Mouse (Mus musculus) gastrocnemius, postnatal 36 days (tissue): Measurements from ENCODE around the gene Nhlrc3. TPM values are rescaled to one million over a fixed set of nuclear protein-coding genes. Genes with fewer than 3 reads are reported as not detected.

Experiments
- DNase-seq, 2 experiments: peaks; one replicate each; pipeline ENCODE4 v3.0.0; 2022
- intact Hi-C: fragments of 180-260 bp; cut with DNase I; formaldehyde crosslinking; loops from one replicate; pipeline ENCODE4 v1.15.1; 2025
- total RNA-seq, 2 experiments: library from RNA; stranded (reverse); gene quantifications; 2 replicates each; pipeline ENCODE4 v1.2.3; 2021

The Nhlrc3 gene
- total RNA-seq, 2 experiments from 2014 or later: 2.5 to 2.6 TPM

GRCm38 (mm10) chr3:53457750-53458149 lies 5.4 kb downstream of the Nhlrc3 start:
- DNase-seq: no peak
- intact Hi-C loops: no loop called here

DNA sequence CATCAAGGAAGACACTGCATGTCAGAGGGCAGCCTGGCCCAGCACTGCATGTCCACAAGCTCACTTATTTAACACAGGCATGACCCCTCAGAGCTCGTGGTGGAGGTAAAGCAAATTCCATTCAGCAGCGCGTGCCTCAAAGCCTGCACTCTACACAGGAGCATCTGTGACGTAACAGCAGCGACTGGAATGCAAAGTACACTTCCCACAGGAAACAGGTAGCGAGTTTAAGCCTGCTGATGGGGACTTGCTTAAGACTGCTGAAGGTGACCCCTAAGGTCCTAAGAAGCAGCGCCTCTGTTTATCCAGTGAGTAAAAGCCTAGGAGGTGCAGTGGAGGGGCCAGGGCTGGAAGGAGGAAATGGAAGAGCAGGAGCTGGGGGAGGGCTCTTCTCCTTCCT lies 8.1 kb downstream of the Nhlrc3 start:
- intact Hi-C loops: no loop called here
- DNase-seq: no peak

DNA sequence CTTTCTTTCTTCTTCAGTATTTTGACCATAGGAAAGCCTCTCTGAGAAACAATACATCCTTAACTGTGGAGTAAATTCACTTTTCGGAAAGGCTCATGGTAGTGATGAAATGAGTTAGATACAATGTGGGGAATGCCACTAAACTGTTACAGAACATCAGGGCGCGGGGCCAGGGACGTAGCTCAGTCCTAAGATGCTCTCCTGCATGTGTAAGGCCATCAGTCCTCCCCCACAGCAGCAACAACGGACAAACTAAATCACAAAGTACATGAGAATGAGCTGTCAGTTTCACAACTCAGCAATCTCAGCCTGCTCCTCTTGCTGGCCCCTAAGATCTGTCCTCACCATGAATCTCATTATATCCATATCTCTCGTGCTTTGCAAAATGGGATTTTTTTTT lies 8.6 kb downstream of the Nhlrc3 start:
- intact Hi-C loops: no loop called here
- DNase-seq: no peak

DNA sequence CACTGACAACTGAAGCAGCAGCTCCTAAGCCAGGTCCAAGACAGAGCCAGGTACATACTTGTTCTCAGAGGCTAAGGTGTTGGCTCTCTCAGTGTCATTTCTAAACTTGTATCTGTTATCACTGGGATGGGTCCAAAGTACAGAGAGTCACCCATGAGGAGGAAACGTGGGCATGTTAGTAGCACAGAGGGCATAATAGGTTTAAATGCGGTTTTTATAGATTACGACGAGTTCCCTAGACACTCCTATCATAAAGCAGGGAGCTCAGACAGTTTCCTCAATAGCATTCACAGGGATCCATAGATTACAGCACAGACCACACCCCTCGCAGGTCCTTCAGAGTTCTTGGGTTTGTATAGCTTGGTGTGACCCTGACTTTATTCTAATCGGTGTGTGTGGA lies 9.1 kb downstream of the Nhlrc3 start:
- intact Hi-C loops: no loop called here
- DNase-seq: no peak

- intact Hi-C loops: no loop called here
These were observed 9.8 kb downstream of the Nhlrc3 start for GRCm38 (mm10) chr3:53453346-53453745.

GRCm38 (mm10) chr3:53452351-53452750 lies 10.8 kb downstream of the Nhlrc3 start:
- intact Hi-C loops: no loop called here
- no peak for DNase-seq

More at GRCm38 (mm10) chr3:53453346-53453745, 9.8 kb downstream of the Nhlrc3 start:
- no peak for DNase-seq

GRCm38 (mm10) chr3:53450666-53451065 lies 12.5 kb downstream of the Nhlrc3 start:
- intact Hi-C loops: loop anchor here (2.0 kb wide), 1 partner anchor 422 kb away; no protein-coding TSS in a partner anchor

GRCm38 (mm10) chr3:53448208-53448607 lies 14.9 kb downstream of the Nhlrc3 start:
- intact Hi-C loops: no loop called here

More at GRCm38 (mm10) chr3:53450666-53451065, 12.5 kb downstream of the Nhlrc3 start:
- DNase-seq: no peak

GRCm38 (mm10) chr3:53446801-53447200 lies 16.3 kb downstream of the Nhlrc3 start:
- no peak for DNase-seq
- intact Hi-C loops: no loop called here

More at GRCm38 (mm10) chr3:53448208-53448607, 14.9 kb downstream of the Nhlrc3 start:
- peak in 1 of 2 experiments; percentile 17 for DNase-seq

GRCm38 (mm10) chr3:53445540-53445939 lies 17.6 kb downstream of the Nhlrc3 start:
- no peak for DNase-seq
- intact Hi-C loops: no loop called here

DNA sequence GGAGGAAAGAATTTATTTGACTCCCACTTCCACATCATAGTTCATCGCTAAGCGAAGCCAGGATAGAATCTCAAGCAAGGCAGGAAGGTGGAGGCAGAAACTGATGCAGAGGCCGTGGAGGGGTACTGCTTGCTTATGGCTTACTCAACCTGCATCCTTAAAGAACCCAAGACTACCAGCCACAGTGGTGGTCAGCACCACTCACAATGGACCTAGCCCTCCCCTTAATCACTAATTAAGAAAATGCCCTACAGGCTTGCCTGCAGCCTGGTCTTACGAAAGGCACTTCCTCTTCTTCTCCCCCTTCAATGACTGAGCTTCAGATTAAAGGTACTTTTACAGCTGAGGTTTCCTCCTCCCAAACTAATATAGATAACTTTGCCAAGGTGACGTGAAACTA lies 26.6 kb downstream of the Nhlrc3 start:
- intact Hi-C loops: loop anchor here (2.0 kb wide), 1 partner anchor 36 kb away; no protein-coding TSS in a partner anchor
- DNase-seq: no peak

DNA sequence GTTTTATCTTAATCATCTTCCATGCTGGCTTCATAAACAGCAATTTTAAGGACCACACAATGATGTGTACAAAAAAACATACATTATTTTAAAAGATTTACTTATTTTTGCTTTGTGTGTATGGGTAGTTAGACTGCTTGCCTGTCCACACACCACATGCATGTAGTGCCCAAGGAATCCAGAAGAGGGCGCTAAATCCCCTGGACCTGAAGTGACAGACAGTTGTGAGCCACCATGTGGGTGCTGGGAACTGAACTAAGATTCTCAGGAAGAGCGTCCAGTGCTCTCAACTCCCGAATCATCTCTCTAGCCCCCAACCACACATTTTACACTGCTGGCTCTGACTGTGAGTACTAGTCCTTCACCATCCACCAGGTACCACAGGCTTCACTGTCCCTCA lies 28.5 kb downstream of the Nhlrc3 start:
- DNase-seq: no peak
- intact Hi-C loops: no loop called here

GRCm38 (mm10) chr3:53423576-53423975 lies 39.6 kb downstream of the Nhlrc3 start:
- intact Hi-C loops: no loop called here
- DNase-seq: no peak

GRCm38 (mm10) chr3:53422691-53423090 lies 40.4 kb downstream of the Nhlrc3 start:
- intact Hi-C loops: no loop called here
- no peak for DNase-seq

- intact Hi-C loops: no loop called here
- no peak for DNase-seq
These were observed 41.5 kb downstream of the Nhlrc3 start for GRCm38 (mm10) chr3:53421656-53422055.

- intact Hi-C loops: no loop called here
These were observed 45.4 kb downstream of the Nhlrc3 start for GRCm38 (mm10) chr3:53417701-53418100.

GRCm38 (mm10) chr3:53416036-53416506 lies 47.1 kb downstream of the Nhlrc3 start:
- DNase-seq: no peak
- intact Hi-C loops: no loop called here

More at GRCm38 (mm10) chr3:53417701-53418100, 45.4 kb downstream of the Nhlrc3 start:
- DNase-seq: no peak

DNA sequence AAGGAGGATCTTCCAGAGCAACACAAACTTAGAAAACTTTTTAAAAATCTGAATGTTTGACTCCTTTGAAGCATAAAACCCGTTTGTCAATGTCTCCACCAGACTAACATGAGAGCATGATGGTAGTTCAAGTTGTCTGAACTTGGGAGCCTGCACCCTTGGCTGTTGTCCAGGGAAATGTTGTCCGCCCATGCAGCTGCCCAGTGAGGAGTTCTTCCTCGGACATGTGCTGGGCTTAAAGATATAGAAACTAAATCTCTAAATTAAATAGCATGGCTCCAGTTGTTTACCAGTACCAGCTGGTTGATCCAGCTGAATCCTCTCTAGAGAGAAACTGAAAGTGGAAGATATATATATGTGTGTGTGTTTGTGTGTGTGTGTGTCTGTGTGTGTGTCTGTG lies 49.2 kb downstream of the Nhlrc3 start:
- DNase-seq: no peak

DNA sequence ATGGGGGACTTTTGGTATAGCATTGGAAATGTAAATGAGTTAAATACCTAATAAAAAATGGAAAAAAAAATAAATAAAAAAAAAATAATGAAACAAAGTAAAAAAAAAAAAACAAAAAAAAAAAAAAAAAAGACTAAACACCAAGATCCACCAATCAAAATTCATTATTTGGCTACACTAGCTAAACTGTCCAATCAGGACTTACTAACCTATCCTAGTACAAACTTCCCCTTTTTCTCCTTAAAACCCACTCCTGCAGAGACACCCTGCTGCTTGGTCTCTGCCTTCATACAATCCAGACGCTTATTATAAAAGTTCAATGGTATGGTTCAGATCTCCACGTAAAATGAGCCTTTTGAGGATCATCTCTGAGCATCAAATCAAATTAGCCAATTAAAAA lies 49.7 kb downstream of the Nhlrc3 start:
- intact Hi-C loops: no loop called here
- no peak for DNase-seq

More for the DNA sequence above, 49.2 kb downstream of the Nhlrc3 start:
- intact Hi-C loops: no loop called here

GRCm38 (mm10) chr3:53412259-53412658 lies 50.9 kb downstream of the Nhlrc3 start:
- intact Hi-C loops: no loop called here
- no peak for DNase-seq

GRCm38 (mm10) chr3:53410031-53410430 lies 53.1 kb downstream of the Nhlrc3 start:
- no peak for DNase-seq
- intact Hi-C loops: no loop called here

DNA sequence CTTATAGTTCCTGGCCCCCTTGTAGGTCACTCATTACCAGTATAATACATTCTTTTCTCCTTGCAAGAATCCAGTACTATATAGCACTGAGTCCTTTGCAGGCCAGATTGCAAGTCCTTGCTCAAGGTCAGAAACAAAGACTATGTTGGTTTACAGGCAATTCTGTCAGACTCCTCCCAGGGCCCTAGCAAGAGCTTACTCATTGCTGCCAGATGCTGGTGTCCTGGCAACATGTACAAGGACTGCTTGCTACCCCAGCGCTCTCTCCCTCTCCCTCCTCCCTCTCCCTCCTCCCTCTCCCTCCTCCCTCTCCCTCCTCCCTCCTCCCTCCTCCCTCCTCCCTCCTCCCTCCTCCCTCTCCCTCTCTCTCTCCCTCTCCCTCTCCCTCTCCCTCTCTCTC lies 56.0 kb downstream of the Nhlrc3 start:
- DNase-seq: no peak
- intact Hi-C loops: no loop called here
